Mouse (Mus musculus) midbrain, embryonic 16.5 days (tissue): ENCODE results near the gene Cyp24a1. TPM values are rescaled to one million over a fixed set of nuclear protein-coding genes. Genes with fewer than 3 reads are reported as not detected.

ENCODE experiments used
- ATAC-seq: fragments of 200-750 bp; cut with Nextera tagmentation; 2 replicates; pipeline ENCODE4 v1.8.0; 2017; ENCODE audit warnings: moderate TSS enrichment
- H3K27ac ChIP-seq: fragments of 300-500 bp; sonication (generic); 2 replicates; pipeline ENCODE4 v1.5.1; 2014; ENCODE audit warnings: mild to moderate bottlenecking, low read length, mixed read lengths
- H3K27me3 ChIP-seq: fragments of 300-500 bp; sonication (generic); 2 replicates; pipeline ENCODE4 v1.6.1; 2014; ENCODE audit warnings: low read depth, low read length, mixed read lengths; ENCODE audit not compliant: control insufficient read depth, insufficient read depth
- H3K36me3 ChIP-seq: fragments of 300-500 bp; sonication (generic); 2 replicates; pipeline ENCODE4 v1.6.1; 2014; ENCODE audit warnings: mild to moderate bottlenecking, low read length, moderate library complexity, mixed read lengths; ENCODE audit not compliant: control insufficient read depth, insufficient read depth
- H3K4me1 ChIP-seq: fragments of 300-500 bp; sonication (generic); 2 replicates; pipeline ENCODE4 v1.6.1; 2014; ENCODE audit warnings: mild to moderate bottlenecking, low read length, mixed read lengths; ENCODE audit not compliant: control insufficient read depth, insufficient read depth
- H3K4me2 ChIP-seq: fragments of 300-500 bp; sonication (generic); 2 replicates; pipeline ENCODE4 v1.6.1; 2014; ENCODE audit warnings: mild to moderate bottlenecking, low read length, mixed read lengths
- H3K4me3 ChIP-seq: fragments of 300-500 bp; sonication (generic); 2 replicates; pipeline ENCODE4 v1.5.1; 2014; ENCODE audit warnings: low read depth, mild to moderate bottlenecking, low read length, moderate library complexity, mixed read lengths
- H3K9ac ChIP-seq: fragments of 300-500 bp; sonication (generic); 2 replicates; pipeline ENCODE4 v1.6.1; 2014; ENCODE audit warnings: low read depth, low read length, mixed read lengths
- H3K9me3 ChIP-seq: fragments of 300-500 bp; sonication (generic); replicated peaks from 2 replicates; pipeline ENCODE4 v1.6.1; 2014; ENCODE audit warnings: mild to moderate bottlenecking, low read length, mixed read lengths; ENCODE audit not compliant: control insufficient read depth, poor library complexity, severe bottlenecking
- WGBS: fragments of 180-500 bp; shearing (Covaris S2); extraction: QIAGEN DNeasy Blood & Tissue Kit; methylation state at CpG from one replicate; pipeline ENCODE4 v1.1.7; 2014; 5-methylcytosine and 5-hydroxymethylcytosine counted together
- polyA plus RNA-seq: library from polyadenylated mRNA; unstranded; fragments of >200 nt; fragmentation: Nextera tagmentation; extraction: Ambion mirVana; gene quantifications from 2 replicates; pipeline ENCODE4 v1.2.1, GENCODE M21; 2015

Gene Cyp24a1
- 0.15 and 0.18 TPM in 2 replicates for polyA plus RNA-seq

DNA sequence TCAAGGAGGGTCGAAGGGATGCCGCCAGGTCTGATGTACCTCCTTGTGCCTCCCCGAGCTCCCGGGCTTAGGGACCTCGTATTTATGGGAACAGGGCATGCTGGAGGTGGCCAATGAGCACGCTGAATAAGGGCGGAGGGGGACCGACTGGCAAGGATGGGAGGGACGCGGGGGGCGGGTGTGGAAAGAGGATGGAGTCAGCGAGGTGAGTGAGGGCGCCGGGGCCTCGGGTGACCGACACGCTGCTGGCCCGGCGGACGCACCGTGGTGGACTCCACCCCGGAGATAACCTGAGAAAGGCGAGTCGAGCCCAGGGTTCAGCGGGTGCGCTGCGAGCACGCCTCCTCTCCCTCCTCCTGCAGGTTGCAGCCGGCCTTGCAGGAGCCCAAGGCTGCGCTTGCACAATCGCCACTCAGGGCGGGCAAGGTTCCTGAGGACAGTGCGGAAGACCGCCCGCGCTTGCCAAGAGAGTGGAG is at the start of gene Cyp24a1:
Gene Cyp24a1 (minus strand): TSS at position 55 of the 476 bp plus-strand sequence.
- Histone ChIP-seq H3K4me3 (peak within 1 kb of the TSS; percentile 28), H3K9me3 (no peaks in the 10 kb centered on the region), H3K4me2 (peak within 1 kb of the TSS; percentile 57), H3K27me3 (peaks cover 31% of the 10 kb centered on the region), H3K36me3 (no peaks in the 10 kb centered on the region), H3K27ac (no peak within 1 kb of the TSS), H3K9ac (peak within 1 kb of the TSS; percentile 46; the same call in 1 of the 2 replicates), H3K4me1 (peaks cover 18% of the 10 kb centered on the region)
- ATAC-seq = peak; percentile 42; the same call in 1 of the 2 replicates
- WGBS = 0% methylated on average over 36 of the region's 36 CpGs

DNA sequence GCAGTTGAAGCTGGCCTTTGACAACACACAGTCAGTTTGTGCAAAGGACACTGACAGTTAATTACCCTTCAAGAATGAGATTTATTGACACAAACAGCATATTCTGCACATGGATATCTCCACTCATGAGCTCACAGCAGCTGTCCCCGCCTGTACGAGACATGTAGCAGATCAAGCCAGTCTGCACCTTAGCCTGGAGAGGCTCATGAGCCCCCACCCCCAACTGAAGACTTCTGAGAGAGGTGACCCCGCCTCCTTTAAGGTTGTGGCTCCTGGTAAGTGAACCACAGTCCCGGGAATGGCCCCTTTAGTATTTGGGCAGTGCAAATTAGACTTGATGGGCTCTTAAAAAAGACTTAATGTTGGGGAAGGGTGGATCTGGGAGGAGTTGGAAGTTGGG is 48.8 kb upstream of the Cyp24a1 start:
- 0 out of 2 replicates have a peak, but pooled peaks cover 1% of the 10 kb centered on the region for H3K4me1 ChIP-seq
- H3K27me3 ChIP-seq = no peaks in the 10 kb centered on the region
- H3K9me3 ChIP-seq = no peaks in the 10 kb centered on the region
- H3K27ac ChIP-seq = no peak overlapping the region
- no peak overlapping the region for H3K4me3 ChIP-seq
- no peak for ATAC-seq
- no peak overlapping the region for H3K9ac ChIP-seq
- 61% methylated on average over 4 of the region's 4 CpGs for WGBS
- H3K4me2 ChIP-seq = no peak overlapping the region
- H3K36me3 ChIP-seq = no peaks in the 10 kb centered on the region

GRCm38 (mm10) chr2:170544950-170545349 is 48.0 kb upstream of the Cyp24a1 start:
- 89% methylated on average over 7 of the region's 7 CpGs for WGBS
- Histone ChIP-seq H3K9me3 (no peaks in the 10 kb centered on the region), H3K36me3 (no peaks in the 10 kb centered on the region), H3K4me3 (no peak overlapping the region), H3K27ac (no peak overlapping the region), H3K4me2 (no peak overlapping the region), H3K9ac (no peak overlapping the region), H3K4me1 (no peaks in the 10 kb centered on the region), H3K27me3 (no peaks in the 10 kb centered on the region)
- no peak for ATAC-seq

DNA sequence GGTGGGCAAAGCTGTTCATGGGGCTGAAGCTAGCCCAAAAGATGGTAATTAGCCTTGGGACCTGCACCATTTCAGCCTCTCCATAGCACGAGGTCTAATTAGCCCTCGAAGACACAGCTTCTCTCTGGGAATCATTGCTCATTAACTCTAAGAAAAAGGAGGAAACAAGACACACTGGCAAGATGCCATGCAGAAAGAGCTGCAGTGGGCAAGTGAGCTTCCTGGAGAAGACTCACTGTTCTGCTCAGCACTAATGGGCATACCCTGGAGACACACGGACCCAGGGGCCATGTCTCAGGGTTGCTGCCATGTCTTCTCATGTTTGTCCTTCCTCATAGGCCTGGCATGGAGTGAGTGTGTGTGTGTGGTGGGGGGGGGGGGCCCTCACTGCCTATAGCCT is 47.2 kb upstream of the Cyp24a1 start:
- Histone ChIP-seq H3K4me3 (no peak overlapping the region), H3K9ac (no peak overlapping the region), H3K27me3 (no peaks in the 10 kb centered on the region), H3K27ac (no peak overlapping the region), H3K4me2 (no peak overlapping the region), H3K4me1 (no peaks in the 10 kb centered on the region), H3K9me3 (no peaks in the 10 kb centered on the region), H3K36me3 (no peaks in the 10 kb centered on the region)
- no peak for ATAC-seq
- WGBS = 72% methylated on average over 3 of the region's 3 CpGs

GRCm38 (mm10) chr2:170543625-170544024 is 46.7 kb upstream of the Cyp24a1 start:
- 90% methylated on average over 5 of the region's 5 CpGs for WGBS
- no peaks in the 10 kb centered on the region for H3K9me3 ChIP-seq
- H3K27me3 ChIP-seq = no peaks in the 10 kb centered on the region

GRCm38 (mm10) chr2:170539211-170539610 is 42.3 kb upstream of the Cyp24a1 start:
- no peak overlapping the region for H3K27ac ChIP-seq
- no peak overlapping the region for H3K4me2 ChIP-seq
- H3K36me3 ChIP-seq = no peaks in the 10 kb centered on the region
- H3K27me3 ChIP-seq = no peaks in the 10 kb centered on the region
- no peaks in the 10 kb centered on the region for H3K9me3 ChIP-seq
- H3K4me3 ChIP-seq = no peak overlapping the region
- ATAC-seq = no peak
- H3K4me1 ChIP-seq = peaks cover 3% of the 10 kb centered on the region; the same call in 1 of the 2 replicates
- WGBS = 90% methylated on average over 9 of the region's 9 CpGs
- H3K9ac ChIP-seq = no peak overlapping the region

More at GRCm38 (mm10) chr2:170543625-170544024, 46.7 kb upstream of the Cyp24a1 start:
- Histone ChIP-seq H3K4me1 (no peaks in the 10 kb centered on the region), H3K36me3 (no peaks in the 10 kb centered on the region), H3K4me3 (no peak overlapping the region), H3K4me2 (no peak overlapping the region), H3K27ac (no peak overlapping the region), H3K9ac (no peak overlapping the region)
- ATAC-seq = no peak

GRCm38 (mm10) chr2:170535841-170536240 is 38.9 kb upstream of the Cyp24a1 start:
- Histone ChIP-seq H3K36me3 (no peaks in the 10 kb centered on the region), H3K9ac (no peak overlapping the region), H3K4me3 (no peak overlapping the region), H3K4me2 (no peak overlapping the region), H3K4me1 (peaks cover 3% of the 10 kb centered on the region; the same call in 1 of the 2 replicates), H3K27ac (no peak overlapping the region), H3K27me3 (no peaks in the 10 kb centered on the region), H3K9me3 (no peaks in the 10 kb centered on the region)
- no peak for ATAC-seq

- Histone ChIP-seq H3K9ac (no peak overlapping the region), H3K36me3 (no peaks in the 10 kb centered on the region), H3K27ac (no peak overlapping the region), H3K27me3 (no peaks in the 10 kb centered on the region), H3K4me2 (no peak overlapping the region), H3K4me1 (peaks cover 3% of the 10 kb centered on the region; the same call in 1 of the 2 replicates), H3K9me3 (no peaks in the 10 kb centered on the region), H3K4me3 (no peak overlapping the region)
- WGBS = 94% methylated on average over 11 of the region's 11 CpGs
- ATAC-seq = no peak
These were observed 37.8 kb upstream of the Cyp24a1 start for GRCm38 (mm10) chr2:170534803-170535174.

GRCm38 (mm10) chr2:170534116-170534802 is 37.3 kb upstream of the Cyp24a1 start:
- Histone ChIP-seq H3K36me3 (no peaks in the 10 kb centered on the region), H3K9ac (no peak overlapping the region), H3K4me3 (no peak overlapping the region), H3K9me3 (no peaks in the 10 kb centered on the region), H3K4me2 (no peak overlapping the region), H3K27me3 (no peaks in the 10 kb centered on the region), H3K4me1 (peaks cover 3% of the 10 kb centered on the region; the same call in 1 of the 2 replicates), H3K27ac (no peak overlapping the region)
- ATAC-seq = no peak
- WGBS = 53% methylated on average over 12 of the region's 12 CpGs
